Mouse (Mus musculus): ENCODE measurements around the gene Tmprss13.
A peak's percentile ranks its signal among the peaks of the same experiment; 100 is the strongest.

The Tmprss13 gene

GRCm38 (mm10) chr9:45383883-45384282, 65.0 kb downstream of the Tmprss13 start:
- no peak for DNase-seq

GRCm38 (mm10) chr9:45386698-45387097, 67.8 kb downstream of the Tmprss13 start:
- DNase-seq, result no peak

GRCm38 (mm10) chr9:45388385-45388994, 69.6 kb downstream of the Tmprss13 start:
- peak; percentile 95 to 96 for DNase-seq

GRCm38 (mm10) chr9:45389596-45389995, 70.7 kb downstream of the Tmprss13 start:
- no peak for DNase-seq

GRCm38 (mm10) chr9:45391299-45391698, 72.4 kb downstream of the Tmprss13 start:
- DNase-seq, result no peak

- DNase-seq, result no peak
Observed at GRCm38 (mm10) chr9:45395218-45395617, 76.3 kb downstream of the Tmprss13 start.

- no peak for DNase-seq
Observed at GRCm38 (mm10) chr9:45395796-45396195, 76.9 kb downstream of the Tmprss13 start.
